Mouse (Mus musculus) hindbrain, embryonic 12.5 days (tissue): Measurements from ENCODE around the gene Mrps10. TPM values are rescaled to one million over a fixed set of nuclear protein-coding genes. Genes with fewer than 3 reads are reported as not detected.
"Not testable (repeated sequence)": the region's sequence is repeated elsewhere in the genome, so short reads cannot be mapped to it uniquely, and the experiment has no call there.

ENCODE experiments used
- ATAC-seq: fragments of 200-750 bp; cut with Nextera tagmentation; 2 replicates; pipeline ENCODE4 v1.8.0; 2017; ENCODE audit warnings: moderate TSS enrichment; ENCODE audit not compliant: low FRiP score
- H3K27ac ChIP-seq: fragments of 300-500 bp; sonication (generic); 2 replicates; pipeline ENCODE4 v1.5.1; 2016; ENCODE audit warnings: mild to moderate bottlenecking
- H3K27me3 ChIP-seq: fragments of 300-500 bp; sonication (generic); 2 replicates; pipeline ENCODE4 v1.6.1; 2016; ENCODE audit warnings: mild to moderate bottlenecking
- H3K36me3 ChIP-seq: fragments of 300-500 bp; sonication (generic); 2 replicates; pipeline ENCODE4 v1.6.1; 2016; ENCODE audit warnings: mild to moderate bottlenecking
- H3K4me1 ChIP-seq: fragments of 300-500 bp; sonication (generic); 2 replicates; pipeline ENCODE4 v1.6.1; 2016
- H3K4me2 ChIP-seq: fragments of 300-500 bp; sonication (generic); replicated peaks from 2 replicates; pipeline ENCODE4 v1.6.1; 2016; ENCODE audit warnings: mild to moderate bottlenecking
- H3K4me3 ChIP-seq: fragments of 300-500 bp; sonication (generic); 2 replicates; pipeline ENCODE4 v1.5.1; 2016; ENCODE audit warnings: mild to moderate bottlenecking
- H3K9ac ChIP-seq: fragments of 300-500 bp; sonication (generic); 2 replicates; pipeline ENCODE4 v1.6.1; 2016; ENCODE audit warnings: mild to moderate bottlenecking, moderate library complexity
- H3K9me3 ChIP-seq: fragments of 300-500 bp; sonication (generic); replicated peaks from 2 replicates; pipeline ENCODE4 v1.6.1; 2016; ENCODE audit warnings: mild to moderate bottlenecking
- WGBS: fragments of 180-500 bp; shearing (Covaris S2); methylation state at CpG from one replicate; pipeline ENCODE4 v1.1.7; 2016; 5-methylcytosine and 5-hydroxymethylcytosine counted together
- polyA plus RNA-seq: library from polyadenylated mRNA; unstranded; fragments of >200 nt; fragmentation: Nextera tagmentation; extraction: Ambion mirVana; gene quantifications from 2 replicates; pipeline ENCODE4 v1.2.1, GENCODE M21; 2016

Mrps10 gene
- polyA plus RNA-seq, 1 experiment from 2014 or later, result 69.3 TPM

DNA sequence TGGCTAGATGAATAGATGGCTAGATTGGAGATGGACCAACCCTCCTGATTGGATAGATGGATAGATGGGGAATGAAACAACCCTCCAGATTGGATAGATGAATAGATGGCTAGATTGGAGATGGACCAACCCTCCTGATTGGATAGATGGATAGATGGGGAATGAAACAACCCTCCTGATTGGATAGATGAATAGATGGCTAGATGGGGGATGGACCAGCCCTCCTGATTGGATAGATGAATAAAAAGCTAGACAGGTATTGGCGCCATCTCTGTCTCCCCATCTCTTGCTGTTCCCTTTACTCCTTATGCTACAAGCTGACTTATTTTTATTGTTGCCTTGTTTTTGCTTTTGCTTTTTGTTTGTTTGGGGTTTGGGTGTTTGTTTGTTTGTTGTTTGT lies 53.9 kb downstream of the Mrps10 start:
- H3K4me3 ChIP-seq, H3K36me3 ChIP-seq, ATAC-seq, H3K9me3 ChIP-seq, H3K27ac ChIP-seq, H3K4me2 ChIP-seq, H3K27me3 ChIP-seq, H3K4me1 ChIP-seq, H3K9ac ChIP-seq: not testable (repeated sequence)
- 100% methylated on average over 1 of the region's 1 CpGs for WGBS

DNA sequence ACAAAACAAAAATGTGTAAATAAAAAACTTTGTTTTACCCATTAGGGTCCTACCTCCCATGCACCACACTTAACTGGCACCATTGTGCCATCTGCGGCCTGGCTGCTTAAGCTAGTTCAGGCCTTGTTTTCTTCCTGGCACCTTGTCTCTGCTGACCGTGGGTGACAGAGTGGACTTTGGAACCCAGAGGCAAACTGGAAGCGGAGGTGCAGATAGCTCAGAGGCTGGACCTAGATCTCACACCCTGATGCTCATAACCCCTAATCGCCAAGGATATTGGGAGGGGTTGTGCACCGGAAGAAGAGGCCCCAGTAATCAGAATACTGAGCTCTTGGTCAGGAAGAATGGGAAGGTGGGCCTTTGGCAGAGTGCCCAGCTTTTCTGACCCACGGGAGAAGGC lies 55.5 kb downstream of the Mrps10 start:
- H3K9ac ChIP-seq, result no peak overlapping the region
- ATAC-seq, result no peak
- H3K4me2 ChIP-seq, result no peak overlapping the region
- WGBS, result 85% methylated on average over 6 of the region's 6 CpGs
- peaks cover 8% of the 10 kb centered on the region for H3K4me1 ChIP-seq
- no peak overlapping the region for H3K27ac ChIP-seq
- no peaks in the 10 kb centered on the region for H3K36me3 ChIP-seq
- no peak overlapping the region for H3K4me3 ChIP-seq
- no peaks in the 10 kb centered on the region for H3K9me3 ChIP-seq
- H3K27me3 ChIP-seq, result no peaks in the 10 kb centered on the region; the same call in 1 of the 2 replicates

DNA sequence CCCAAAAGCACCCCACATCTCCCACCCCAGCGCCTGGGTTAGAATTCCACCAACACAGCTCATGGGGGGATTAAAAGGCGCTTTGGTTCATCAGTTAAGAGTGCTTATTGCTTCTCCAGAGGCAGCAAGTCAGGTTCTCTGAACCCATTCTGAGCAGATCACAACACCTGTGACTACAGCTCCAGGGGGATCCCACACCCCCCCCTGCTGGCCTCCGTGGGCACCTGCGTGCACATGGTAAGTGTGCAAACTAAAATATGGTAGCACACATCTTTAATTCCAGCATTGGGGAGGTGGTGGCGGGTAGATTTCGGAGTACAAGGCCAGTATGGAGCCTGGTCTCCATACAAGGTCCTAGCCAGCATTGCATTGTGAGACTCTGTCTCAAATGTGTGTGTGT lies 58.6 kb downstream of the Mrps10 start:
- no peak overlapping the region for H3K27ac ChIP-seq
- H3K4me3 ChIP-seq, result no peak overlapping the region
- 65% methylated on average over 6 of the region's 6 CpGs for WGBS
- no peaks in the 10 kb centered on the region for H3K36me3 ChIP-seq
- no peaks in the 10 kb centered on the region for H3K9me3 ChIP-seq
- H3K27me3 ChIP-seq, result no peaks in the 10 kb centered on the region
- no peak for ATAC-seq
- H3K9ac ChIP-seq, result no peak overlapping the region
- H3K4me2 ChIP-seq, result no peak overlapping the region
- H3K4me1 ChIP-seq, result peaks cover 9% of the 10 kb centered on the region

DNA sequence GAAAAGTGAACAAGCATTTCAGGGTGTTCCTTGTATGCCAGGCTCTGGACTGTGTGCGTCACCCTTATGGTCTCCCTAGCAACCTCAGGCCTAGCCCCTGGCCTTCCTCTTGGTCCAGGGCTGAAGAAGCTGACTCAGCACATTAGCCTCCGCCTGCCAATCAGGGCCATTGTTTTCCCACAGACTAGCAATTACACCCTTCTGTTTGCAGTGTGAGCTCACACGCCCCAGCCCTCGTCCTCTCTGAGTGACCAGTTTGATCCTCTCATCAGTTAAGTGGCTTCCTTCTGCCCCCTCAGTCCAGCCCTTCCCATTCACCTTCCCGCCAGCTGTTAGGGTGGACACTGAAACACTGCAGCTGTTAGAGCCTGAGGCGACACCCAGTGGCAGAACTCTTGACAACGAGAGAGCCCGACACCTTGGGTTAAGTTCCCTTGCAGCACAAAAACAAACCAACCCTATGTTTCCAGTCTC lies 60.2 kb downstream of the Mrps10 start:
- Histone ChIP-seq H3K4me1 (peaks cover 9% of the 10 kb centered on the region), H3K9ac (0 out of 2 replicates have a peak overlapping the region, but pooled peaks have one; percentile 1), H3K27ac (no peak overlapping the region), H3K9me3 (no peaks in the 10 kb centered on the region), H3K36me3 (no peaks in the 10 kb centered on the region), H3K4me3 (no peak overlapping the region), H3K4me2 (peak overlapping the region; percentile 13; the same call in 1 of the 2 replicates), H3K27me3 (no peaks in the 10 kb centered on the region)
- WGBS, result 6% methylated on average over 8 of the region's 8 CpGs
- ATAC-seq, result peak; percentile 61

DNA sequence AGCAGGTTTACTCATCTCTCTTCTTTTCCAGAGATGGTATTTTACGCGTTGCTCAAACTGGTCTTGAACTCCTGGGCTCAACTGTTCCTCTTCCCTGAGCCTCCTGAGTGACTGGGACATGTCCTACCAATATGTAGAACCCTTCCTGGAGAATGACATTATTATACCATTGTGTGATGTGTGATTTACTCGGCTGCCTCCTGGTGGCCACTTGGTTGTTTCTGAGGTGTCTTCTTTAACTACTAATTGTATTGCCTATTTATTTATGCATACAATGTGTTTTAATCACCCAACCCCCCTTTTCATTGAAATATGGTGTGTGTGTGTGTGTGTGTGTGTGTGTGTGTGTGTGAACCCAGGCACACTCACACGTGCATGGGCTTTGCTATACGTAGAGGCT lies 62.1 kb downstream of the Mrps10 start:
- no peak overlapping the region for H3K4me3 ChIP-seq
- H3K9me3 ChIP-seq, result no peaks in the 10 kb centered on the region
- WGBS, result 70% methylated on average over 5 of the region's 5 CpGs

More for the DNA sequence above, 62.1 kb downstream of the Mrps10 start:
- Histone ChIP-seq H3K27ac (no peak overlapping the region), H3K9ac (no peak overlapping the region), H3K4me2 (no peak overlapping the region), H3K27me3 (peaks cover 8% of the 10 kb centered on the region), H3K36me3 (no peaks in the 10 kb centered on the region), H3K4me1 (peaks cover 9% of the 10 kb centered on the region)
- ATAC-seq, result no peak

Other genes starting within 250 kb of the Mrps10 start
- gene Guca1b, start 16.5 kb downstream of the Mrps10 start, polyA plus RNA-seq, result 0.59 and 0.93 TPM in 2 replicates
- 0.84 and 1.2 TPM in 2 replicates for gene Guca1a, start 31.7 kb downstream of the Mrps10 start, polyA plus RNA-seq
- 0.28 and 0.34 TPM in 2 replicates for gene AI661453, start 67.7 kb downstream of the Mrps10 start, polyA plus RNA-seq
- 0.14 and 0.65 TPM in 2 replicates for gene 1700001C19Rik, start 68.5 kb downstream of the Mrps10 start, polyA plus RNA-seq
- gene Taf8, start 133.4 kb downstream of the Mrps10 start, polyA plus RNA-seq, result 27.5 and 29.5 TPM in 2 replicates
- gene Ccnd3, start 136.2 kb downstream of the Mrps10 start, polyA plus RNA-seq, result 177 and 179 TPM in 2 replicates
- 31.8 and 32.0 TPM in 2 replicates for gene Bysl, start 242.6 kb downstream of the Mrps10 start, polyA plus RNA-seq
- 38.8 and 39.0 TPM in 2 replicates for gene Med20, start 242.7 kb downstream of the Mrps10 start, polyA plus RNA-seq
- 2.5 and 3.9 TPM in 2 replicates for gene Gm20517, start 242.7 kb downstream of the Mrps10 start, polyA plus RNA-seq